ENCODE assay signal across 1 mouse cellular context in the genomic region with DNA sequence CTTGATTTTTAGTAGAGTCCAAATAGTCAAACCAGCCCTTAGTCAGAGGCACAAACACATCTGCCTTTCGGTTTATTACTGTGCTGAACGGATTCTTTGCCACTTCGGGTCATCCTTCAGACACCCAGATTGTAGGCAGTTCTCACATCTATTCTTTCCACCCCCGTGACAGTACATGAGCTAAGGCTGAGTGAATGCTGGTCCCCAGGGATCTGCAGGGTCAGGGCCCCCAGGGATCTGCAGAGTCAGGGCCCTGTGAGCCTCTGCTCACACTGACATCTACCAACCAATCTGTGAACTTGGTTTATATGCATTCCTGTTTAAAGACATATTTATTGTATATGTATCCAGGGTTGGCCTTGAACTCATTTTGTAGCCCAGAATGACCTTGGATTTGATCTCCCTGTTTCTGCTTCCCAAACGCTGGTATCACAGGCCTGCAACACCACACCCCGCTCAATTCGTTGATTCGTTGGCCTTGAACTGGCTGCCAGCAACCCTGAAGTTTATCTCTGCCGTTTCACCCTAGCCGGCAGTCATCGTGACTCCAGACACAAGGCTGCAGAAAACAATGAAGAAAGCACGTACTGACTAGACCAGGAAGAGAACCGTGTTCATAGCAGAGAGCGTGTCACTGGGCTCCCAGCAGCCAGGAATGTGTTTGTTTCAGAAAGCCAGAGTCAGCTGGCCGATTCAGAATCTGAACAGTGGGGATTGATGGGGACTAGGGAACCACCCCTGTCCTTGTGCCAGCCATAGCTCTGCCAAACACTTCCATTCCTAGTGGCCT.
TF ChIP-seq lines count a peak whose summit lies in the region.

No protein-coding gene starts in this region.

TF ChIP-seq in CH12.LX, 34 proteins besides CTCF, POLR2A, EP300 and RAD21:
- TF ChIP-seq BHLHE40 (IDR thresholded peaks at IDR 0.05; ENCODE audit: low read depth, low read length) (no peak), MXI1 (IDR thresholded peaks at IDR 0.05; ENCODE audit: low read depth, low read length) (no peak), SIN3A (IDR thresholded peaks at IDR 0.05; ENCODE audit: low read length) (no peak), TCF12 (IDR thresholded peaks at IDR 0.05; ENCODE audit: low read depth, low read length) (no peak), ETS1 (conservative IDR thresholded peaks at IDR 0.05; ENCODE audit: low read depth, low read length) (no peak), ZMIZ1 (IDR thresholded peaks at IDR 0.05; ENCODE audit: low read depth, low read length) (no peak), MAZ (IDR thresholded peaks at IDR 0.05; ENCODE audit: low read depth, low read length) (no peak), JUND (conservative IDR thresholded peaks at IDR 0.05; ENCODE audit: low read depth, low read length) (no peak), CHD2 (IDR thresholded peaks at IDR 0.05; ENCODE audit: low read length) (no peak), ZNF384 (IDR thresholded peaks at IDR 0.05; ENCODE audit: low read depth, low read length) (no peak), MEF2A (IDR thresholded peaks at IDR 0.05; ENCODE audit: borderline replicate concordance, low read depth, low read length) (no peak), RCOR1 (conservative IDR thresholded peaks at IDR 0.05; ENCODE audit: low read depth, low read length) (no peak), USF2 (conservative IDR thresholded peaks at IDR 0.05; ENCODE audit: low read depth, low read length) (no peak), MAX (IDR thresholded peaks at IDR 0.05; ENCODE audit: low read length) (no peak), HCFC1 (IDR thresholded peaks at IDR 0.05; ENCODE audit: low read depth, low read length) (no peak)
